Mouse (Mus musculus) erythroid progenitor cell, adult 5-6 weeks (primary cell): Measurements from ENCODE around the gene Smr3a. TPM values are rescaled to one million over a fixed set of nuclear protein-coding genes. Genes with fewer than 3 reads are reported as not detected.

Experiments
- ATAC-seq: replicated peaks from 2 replicates; pipeline ENCODE4 v1.8.0; 2016; ENCODE audit warnings: moderate number of reproducible peaks, mild to moderate bottlenecking, moderate TSS enrichment, inconsistent platforms; ENCODE audit not compliant: poor library complexity, low FRiP score, severe bottlenecking
- total RNA-seq, 2 experiments: library from RNA; stranded (forward) in 1 of 2; stranded (reverse) in 1 of 2; fragments of 150-400 nt in 1 of 2; fragments of 186-747, 209-891 nt in 1 of 2; gene quantifications; 2 replicates each; pipeline versions ENCODE4 v1.2.3 to v1.2.4; 2015 to 2017; ENCODE audit warnings: low replicate concordance in 2 of 2

The Smr3a gene
- not detected in 2 replicates for total RNA-seq (2015; ENCODE audit: low replicate concordance)
- not detected in 2 replicates for total RNA-seq (2017; ENCODE audit: low replicate concordance)

DNA sequence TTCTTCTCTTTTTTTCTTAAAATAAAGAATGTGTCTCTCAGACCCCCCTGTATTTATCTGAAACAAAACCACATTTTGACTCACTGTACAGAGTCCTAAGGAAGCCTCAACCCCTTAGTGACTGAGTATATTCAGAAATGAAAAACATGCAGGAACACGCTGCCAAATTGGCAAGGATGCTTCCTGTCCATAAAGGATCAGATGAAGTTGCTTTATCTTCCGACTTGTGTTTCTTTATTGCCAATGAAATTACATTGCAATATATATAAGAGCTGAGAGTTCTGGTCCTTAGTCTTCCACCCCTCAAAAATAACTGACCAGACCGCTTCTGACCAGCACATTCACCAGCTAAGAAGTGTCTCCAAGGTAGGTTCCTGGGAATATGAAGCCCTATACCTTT is at the start of gene Smr3a:
Gene Smr3a (plus strand): TSS at position 301 of the 400 bp plus-strand sequence.
- no peak for ATAC-seq

DNA sequence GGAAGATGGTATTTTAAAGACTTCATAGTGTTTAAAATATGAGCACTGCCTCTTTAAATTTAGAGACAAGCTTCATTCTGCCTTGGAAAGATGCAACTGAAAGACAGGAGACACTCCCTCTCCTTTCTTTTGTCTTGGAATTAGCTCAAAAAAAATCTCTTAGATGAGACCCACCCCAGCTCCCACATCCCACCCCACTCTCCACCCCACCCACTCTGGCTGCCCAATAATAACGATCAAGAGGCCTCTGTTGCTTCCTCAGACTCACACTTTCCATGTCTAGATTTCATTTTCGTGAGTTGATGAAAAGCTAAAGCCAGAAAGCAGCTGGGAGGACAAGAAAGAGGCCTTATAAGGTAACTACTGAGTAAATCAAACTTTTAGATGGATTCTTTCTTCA is 33.1 kb upstream of the Smr3a start, which contains the start of the genes 2310003L06Rik and Gm28434:
Gene 2310003L06Rik (plus strand): TSS at position 259 of the 400 bp plus-strand sequence.
Gene Gm28434 (plus strand): TSS at position 317 of the 400 bp plus-strand sequence.
- no peak for ATAC-seq

DNA sequence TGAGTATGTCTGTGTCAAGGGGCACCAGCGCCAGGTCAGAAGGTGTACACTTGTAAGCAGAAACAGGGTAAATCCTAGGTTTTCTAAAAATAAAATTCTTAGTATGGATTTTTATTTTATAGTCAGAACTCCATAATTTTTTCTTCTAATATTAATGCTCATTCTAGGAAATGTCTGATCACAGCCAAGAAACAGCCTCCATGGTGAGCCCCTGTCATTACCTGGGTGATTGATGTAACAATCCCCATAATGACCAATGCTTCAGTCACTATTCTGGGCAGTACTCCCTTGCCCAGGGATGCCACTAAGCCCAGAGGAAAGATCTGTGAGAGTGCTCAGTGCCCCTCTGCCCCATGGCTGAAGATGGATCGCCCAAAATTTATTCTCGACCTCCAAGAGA is 23.2 kb upstream of the Smr3a start, which contains the start of gene Cabs1:
Gene Cabs1 (plus strand): TSS at position 301 of the 400 bp plus-strand sequence.
- ATAC-seq: no peak

DNA sequence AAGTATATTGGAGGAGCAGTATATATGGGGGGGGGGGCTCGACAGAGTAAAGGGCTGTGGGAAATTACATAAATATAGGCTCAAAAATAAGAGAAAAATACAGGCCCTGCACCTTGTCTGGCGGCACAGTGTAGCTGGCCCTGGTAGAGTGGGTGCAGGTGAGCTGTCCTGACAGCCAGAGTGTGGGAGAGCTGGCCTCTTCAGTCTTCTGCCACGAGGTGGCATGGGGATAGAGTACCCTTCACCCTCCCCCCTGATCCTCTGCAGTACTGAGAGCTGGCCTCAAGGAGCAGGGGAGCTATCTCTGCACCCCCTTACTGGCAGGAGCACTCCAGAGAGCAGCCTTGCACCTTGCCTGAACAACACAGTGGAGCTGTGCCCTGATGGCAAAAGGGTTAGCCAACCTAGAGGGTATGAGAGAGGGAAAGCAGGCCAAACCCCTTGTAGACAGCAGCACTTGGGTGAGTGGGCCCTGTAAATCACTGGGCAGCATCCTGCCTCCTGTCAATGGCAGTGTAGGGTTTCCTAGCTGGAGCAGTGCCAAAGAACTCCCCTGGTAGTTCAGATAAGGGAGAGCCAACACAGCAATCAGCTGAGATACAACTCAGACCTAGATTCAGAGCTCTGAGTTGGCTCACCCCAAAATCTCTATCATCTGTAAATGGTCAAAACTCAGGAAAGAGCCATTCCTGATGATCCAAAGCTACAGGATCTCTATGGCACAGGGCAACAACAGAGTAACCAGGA is 19.7 kb upstream of the Smr3a start:
- ATAC-seq: no peak

DNA sequence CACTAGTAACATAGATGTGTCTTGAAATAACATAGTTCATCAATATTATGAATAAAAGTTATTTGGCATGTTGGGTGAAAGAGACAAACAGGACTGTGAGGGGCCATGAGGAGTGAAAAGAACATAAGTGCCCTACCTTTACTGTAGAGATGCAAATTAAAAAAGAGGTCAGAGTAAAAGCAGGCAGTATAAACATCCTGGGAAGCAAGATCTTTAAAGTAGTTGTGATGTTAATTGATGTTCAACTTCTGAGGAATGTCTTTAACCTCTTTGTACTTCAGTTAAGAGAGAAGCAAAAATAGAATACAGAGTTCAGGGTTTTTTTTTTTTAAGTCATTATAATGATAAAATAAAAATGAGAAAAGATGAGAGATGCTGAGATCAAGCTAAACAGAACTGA is 2.9 kb downstream of the Smr3a start:
- ATAC-seq: no peak

Other genes with a start within 250 kb of the Smr3a start
- not detected in 2 replicates for gene Csn1s2a, start 228.0 kb upstream of the Smr3a start, total RNA-seq (2015; ENCODE audit: low replicate concordance)
- not detected in 2 replicates for gene Csn1s2a, start 228.0 kb upstream of the Smr3a start, total RNA-seq (2017; ENCODE audit: low replicate concordance)
- not detected in 2 replicates for gene Csn1s2b, start 194.5 kb upstream of the Smr3a start, total RNA-seq (2015; ENCODE audit: low replicate concordance)
- gene Csn1s2b, start 194.5 kb upstream of the Smr3a start, total RNA-seq (2017; ENCODE audit: low replicate concordance): not detected in 2 replicates
- gene Prr27, start 176.9 kb upstream of the Smr3a start, total RNA-seq (2015; ENCODE audit: low replicate concordance): not detected in 2 replicates
- gene Prr27, start 176.9 kb upstream of the Smr3a start, total RNA-seq (2017; ENCODE audit: low replicate concordance): not detected in 2 replicates
- not detected in 2 replicates for gene Odam, start 117.5 kb upstream of the Smr3a start, total RNA-seq (2015; ENCODE audit: low replicate concordance)
- not detected in 2 replicates for gene Odam, start 117.5 kb upstream of the Smr3a start, total RNA-seq (2017; ENCODE audit: low replicate concordance)
- not detected in 2 replicates for gene Csn3, start 77.0 kb upstream of the Smr3a start, total RNA-seq (2015; ENCODE audit: low replicate concordance)
- gene Csn3, start 77.0 kb upstream of the Smr3a start, total RNA-seq (2017; ENCODE audit: low replicate concordance): not detected in 2 replicates
- gene 2310003L06Rik, start 33.1 kb upstream of the Smr3a start, total RNA-seq (2015; ENCODE audit: low replicate concordance): not detected in 2 replicates
- not detected in 2 replicates for gene 2310003L06Rik, start 33.1 kb upstream of the Smr3a start, total RNA-seq (2017; ENCODE audit: low replicate concordance)
- gene Gm28434, start 33.0 kb upstream of the Smr3a start, total RNA-seq (2015; ENCODE audit: low replicate concordance): not detected in 2 replicates
- gene Gm28434, start 33.0 kb upstream of the Smr3a start, total RNA-seq (2017; ENCODE audit: low replicate concordance): not detected in 2 replicates
- gene Cabs1, start 23.1 kb upstream of the Smr3a start, total RNA-seq (2015; ENCODE audit: low replicate concordance): not detected in 2 replicates
- not detected in 2 replicates for gene Cabs1, start 23.1 kb upstream of the Smr3a start, total RNA-seq (2017; ENCODE audit: low replicate concordance)
- not detected in 2 replicates for gene Smr2, start 84.0 kb downstream of the Smr3a start, total RNA-seq (2015; ENCODE audit: low replicate concordance)
- not detected in 2 replicates for gene Smr2, start 84.0 kb downstream of the Smr3a start, total RNA-seq (2017; ENCODE audit: low replicate concordance)
- not detected in 2 replicates for gene Gm11116, start 109.0 kb downstream of the Smr3a start, total RNA-seq (2015; ENCODE audit: low replicate concordance)
- not detected in 2 replicates for gene Gm11116, start 109.0 kb downstream of the Smr3a start, total RNA-seq (2017; ENCODE audit: low replicate concordance)
- gene Gm11115, start 151.6 kb downstream of the Smr3a start, total RNA-seq (2015; ENCODE audit: low replicate concordance): not detected in 2 replicates
- not detected in 2 replicates for gene Gm11115, start 151.6 kb downstream of the Smr3a start, total RNA-seq (2017; ENCODE audit: low replicate concordance)